Mouse (Mus musculus): ENCODE data around the gene Gbx1. TPM values are rescaled to one million over a fixed set of nuclear protein-coding genes. Genes with fewer than 3 reads are reported as not detected.

Gbx1 gene
- polyA plus RNA-seq, 1 experiment from 2014 or later: not detected

GRCm38 (mm10) chr5:24474025-24474722 lies 52.8 kb downstream of the Gbx1 start:
- peaks cover 28% of the 10 kb centered on the region for H3K36me3 ChIP-seq
- peak overlapping the region; percentile 63 for H3K9ac ChIP-seq
- H3K27me3 ChIP-seq: peaks cover 4% of the 10 kb centered on the region; the same call in 1 of the 2 replicates
- H3K4me3 ChIP-seq: peak overlapping the region; percentile 59
- H3K4me2 ChIP-seq: peak overlapping the region; percentile 75
- WGBS: 6% methylated on average over 76 of the region's 77 CpGs
- peak; percentile 45; the same call in 1 of the 2 replicates for ATAC-seq (ENCODE audit: borderline replicate concordance, extremely low read depth, low FRiP score, low TSS enrichment)
- H3K4me1 ChIP-seq: peaks cover 30% of the 10 kb centered on the region
- H3K9me3 ChIP-seq: no peaks in the 10 kb centered on the region
- H3K27ac ChIP-seq: peak overlapping the region; percentile 82

GRCm38 (mm10) chr5:24472884-24473619 lies 54.0 kb downstream of the Gbx1 start:
- no peaks in the 10 kb centered on the region for H3K9me3 ChIP-seq
- H3K27ac ChIP-seq: peak overlapping the region; percentile 82
- H3K4me3 ChIP-seq: peak overlapping the region; percentile 13
- H3K36me3 ChIP-seq: peaks cover 17% of the 10 kb centered on the region
- peaks cover 4% of the 10 kb centered on the region; the same call in 1 of the 2 replicates for H3K27me3 ChIP-seq
- peak; percentile 10; the same call in 1 of the 2 replicates for ATAC-seq (ENCODE audit: borderline replicate concordance, extremely low read depth, low FRiP score, low TSS enrichment)
- H3K4me1 ChIP-seq: peaks cover 30% of the 10 kb centered on the region
- 50% methylated on average over 7 of the region's 7 CpGs for WGBS
- H3K4me2 ChIP-seq: peak overlapping the region; percentile 75
- no peak overlapping the region for H3K9ac ChIP-seq

GRCm38 (mm10) chr5:24470600-24470999 lies 56.4 kb downstream of the Gbx1 start:
- no peak overlapping the region for H3K4me3 ChIP-seq
- H3K4me2 ChIP-seq: no peak overlapping the region
- no peaks in the 10 kb centered on the region for H3K9me3 ChIP-seq
- no peaks in the 10 kb centered on the region for H3K36me3 ChIP-seq
- 8% methylated on average over 5 of the region's 5 CpGs for WGBS
- H3K9ac ChIP-seq: no peak overlapping the region
- no peak overlapping the region for H3K27ac ChIP-seq
- ATAC-seq (ENCODE audit: borderline replicate concordance, extremely low read depth, low FRiP score, low TSS enrichment): no peak
- peaks cover 30% of the 10 kb centered on the region for H3K4me1 ChIP-seq
- H3K27me3 ChIP-seq: peaks cover 4% of the 10 kb centered on the region; the same call in 1 of the 2 replicates

GRCm38 (mm10) chr5:24466762-24467161 lies 60.2 kb downstream of the Gbx1 start:
- no peak for ATAC-seq (ENCODE audit: borderline replicate concordance, extremely low read depth, low FRiP score, low TSS enrichment)
- H3K9me3 ChIP-seq: no peaks in the 10 kb centered on the region
- no peak overlapping the region for H3K4me3 ChIP-seq
- H3K36me3 ChIP-seq: 0 out of 2 replicates have a peak, but pooled peaks cover under 1% of the 10 kb centered on the region
- H3K4me2 ChIP-seq: no peak overlapping the region
- 0 out of 2 replicates have a peak, but pooled peaks cover 6% of the 10 kb centered on the region for H3K4me1 ChIP-seq
- whole genome bisulfite sequencing: 43% methylated on average over 12 of the region's 12 CpGs
- no peak overlapping the region for H3K27ac ChIP-seq
- no peak overlapping the region for H3K9ac ChIP-seq
- H3K27me3 ChIP-seq: no peaks in the 10 kb centered on the region

- Histone ChIP-seq H3K9me3 (no peaks in the 10 kb centered on the region), H3K27me3 (no peaks in the 10 kb centered on the region), H3K36me3 (no peaks in the 10 kb centered on the region), H3K4me1 (peaks cover 42% of the 10 kb centered on the region), H3K4me3 (no peak overlapping the region), H3K27ac (peak overlapping the region; percentile 82), H3K9ac (0 out of 2 replicates have a peak overlapping the region, but pooled peaks have one; percentile 7), H3K4me2 (peak overlapping the region; percentile 29)
- no peak for ATAC-seq (ENCODE audit: borderline replicate concordance, extremely low read depth, low FRiP score, low TSS enrichment)
- WGBS: 59% methylated on average over 7 of the region's 7 CpGs
Observed at GRCm38 (mm10) chr5:24455613-24456012, 71.4 kb downstream of the Gbx1 start.

- H3K4me2 ChIP-seq: peak overlapping the region; percentile 29
Observed at GRCm38 (mm10) chr5:24455076-24455475, 71.9 kb downstream of the Gbx1 start.

GRCm38 (mm10) chr5:24453985-24454303 lies 73.1 kb downstream of the Gbx1 start:
- Histone ChIP-seq H3K27me3 (no peaks in the 10 kb centered on the region), H3K9me3 (no peaks in the 10 kb centered on the region), H3K36me3 (no peaks in the 10 kb centered on the region), H3K9ac (0 out of 2 replicates have a peak overlapping the region, but pooled peaks have one; percentile 81), H3K27ac (peak overlapping the region; percentile 82; the same call in 1 of the 2 replicates), H3K4me1 (peaks cover 42% of the 10 kb centered on the region), H3K4me3 (0 out of 2 replicates have a peak overlapping the region, but pooled peaks have one; percentile 80), H3K4me2 (peak overlapping the region; percentile 91)
- ATAC-seq (ENCODE audit: borderline replicate concordance, extremely low read depth, low FRiP score, low TSS enrichment): no peak
- 21% methylated on average over 2 of the region's 2 CpGs for WGBS

More at GRCm38 (mm10) chr5:24455076-24455475, 71.9 kb downstream of the Gbx1 start:
- 0 out of 2 replicates have a peak overlapping the region, but pooled peaks have one; percentile 7 for H3K9ac ChIP-seq
- H3K9me3 ChIP-seq: no peaks in the 10 kb centered on the region
- H3K27me3 ChIP-seq: no peaks in the 10 kb centered on the region
- H3K4me3 ChIP-seq: no peak overlapping the region
- H3K36me3 ChIP-seq: no peaks in the 10 kb centered on the region
- H3K4me1 ChIP-seq: peaks cover 42% of the 10 kb centered on the region
- ATAC-seq (ENCODE audit: borderline replicate concordance, extremely low read depth, low FRiP score, low TSS enrichment): no peak
- peak overlapping the region; percentile 82 for H3K27ac ChIP-seq
- WGBS: 57% methylated on average over 3 of the region's 3 CpGs

- no peaks in the 10 kb centered on the region for H3K9me3 ChIP-seq
- peak overlapping the region; percentile 80 for H3K4me3 ChIP-seq
- no peaks in the 10 kb centered on the region for H3K27me3 ChIP-seq
- 16% methylated on average over 5 of the region's 5 CpGs for WGBS
- no peaks in the 10 kb centered on the region for H3K36me3 ChIP-seq
- H3K9ac ChIP-seq: peak overlapping the region; percentile 81
- peaks cover 42% of the 10 kb centered on the region for H3K4me1 ChIP-seq
- ATAC-seq (ENCODE audit: borderline replicate concordance, extremely low read depth, low FRiP score, low TSS enrichment): no peak
- H3K4me2 ChIP-seq: peak overlapping the region; percentile 91
- peak overlapping the region; percentile 90 for H3K27ac ChIP-seq
Observed at GRCm38 (mm10) chr5:24453283-24453984, 73.6 kb downstream of the Gbx1 start.

Other genes starting within 250 kb of the Gbx1 start
- 6.0 and 7.0 TPM in 2 replicates for gene Kcnh2, start 175.6 kb downstream of the Gbx1 start, polyA plus RNA-seq (2015; fragmentation: Nextera tagmentation; extraction: Ambion mirVana)
- 17.1 and 18.8 TPM in 2 replicates for gene Nos3, start 162.4 kb downstream of the Gbx1 start, polyA plus RNA-seq (2015; fragmentation: Nextera tagmentation; extraction: Ambion mirVana)
- 0.64 and 0.77 TPM in 2 replicates for gene Atg9b, start 135.1 kb downstream of the Gbx1 start, polyA plus RNA-seq (2015; fragmentation: Nextera tagmentation; extraction: Ambion mirVana)
- gene Abcb8, start 133.5 kb downstream of the Gbx1 start, polyA plus RNA-seq (2015; fragmentation: Nextera tagmentation; extraction: Ambion mirVana): 44.7 and 49.6 TPM in 2 replicates
- 0.16 TPM in 2 replicates for gene Asic3, start 113.8 kb downstream of the Gbx1 start, polyA plus RNA-seq (2015; fragmentation: Nextera tagmentation; extraction: Ambion mirVana)
- 38.6 and 43.4 TPM in 2 replicates for gene Cdk5, start 103.7 kb downstream of the Gbx1 start, polyA plus RNA-seq (2015; fragmentation: Nextera tagmentation; extraction: Ambion mirVana)
- gene Slc4a2, start 103.4 kb downstream of the Gbx1 start, polyA plus RNA-seq (2015; fragmentation: Nextera tagmentation; extraction: Ambion mirVana): 40.4 and 44.4 TPM in 2 replicates
- 91.2 and 96.3 TPM in 2 replicates for gene Fastk, start 81.9 kb downstream of the Gbx1 start, polyA plus RNA-seq (2015; fragmentation: Nextera tagmentation; extraction: Ambion mirVana)
- gene Tmub1, start 79.3 kb downstream of the Gbx1 start, polyA plus RNA-seq (2015; fragmentation: Nextera tagmentation; extraction: Ambion mirVana): 15.9 and 18.7 TPM in 2 replicates
- gene Agap3, start 75.0 kb downstream of the Gbx1 start, polyA plus RNA-seq (2015; fragmentation: Nextera tagmentation; extraction: Ambion mirVana): 41.3 and 42.8 TPM in 2 replicates
- gene Asb10, start 13.8 kb upstream of the Gbx1 start, polyA plus RNA-seq (2015; fragmentation: Nextera tagmentation; extraction: Ambion mirVana): 0.36 and 0.59 TPM in 2 replicates
- not detected in 2 replicates for gene 4931409K22Rik, start 29.6 kb upstream of the Gbx1 start, polyA plus RNA-seq (2015; fragmentation: Nextera tagmentation; extraction: Ambion mirVana)
- gene Abcf2, start 50.3 kb upstream of the Gbx1 start, polyA plus RNA-seq (2015; fragmentation: Nextera tagmentation; extraction: Ambion mirVana): 108 and 110 TPM in 2 replicates
- gene Chpf2, start 59.5 kb upstream of the Gbx1 start, polyA plus RNA-seq (2015; fragmentation: Nextera tagmentation; extraction: Ambion mirVana): 21.7 and 21.8 TPM in 2 replicates
- 28.5 and 29.7 TPM in 2 replicates for gene Smarcd3, start 97.2 kb upstream of the Gbx1 start, polyA plus RNA-seq (2015; fragmentation: Nextera tagmentation; extraction: Ambion mirVana)
- gene Nub1, start 158.3 kb upstream of the Gbx1 start, polyA plus RNA-seq (2015; fragmentation: Nextera tagmentation; extraction: Ambion mirVana): 33.5 and 33.9 TPM in 2 replicates
- gene Wdr86, start 203.5 kb upstream of the Gbx1 start, polyA plus RNA-seq (2015; fragmentation: Nextera tagmentation; extraction: Ambion mirVana): 36.3 and 37.2 TPM in 2 replicates
- gene Crygn, start 230.8 kb upstream of the Gbx1 start, polyA plus RNA-seq (2015; fragmentation: Nextera tagmentation; extraction: Ambion mirVana): 2.0 and 2.2 TPM in 2 replicates

Measured in lung, embryonic 15.5 days (tissue).